Mouse (Mus musculus) small intestine, adult 2 months (tissue): ENCODE results near the gene Fkbpl.

ENCODE experiments used
- CTCF ChIP-seq: fragments of 200-500 bp; IDR thresholded peaks from 2 replicates; pipeline ENCODE4 v1.5.1; 2012; ENCODE audit warnings: low read depth, mild to moderate bottlenecking, control low read depth, inconsistent platforms, low read length, moderate library complexity, mixed read lengths; ENCODE audit not compliant: insufficient replicate concordance, insufficient read length; ENCODE audit errors: extremely low read depth
- POLR2A ChIP-seq: fragments of 200-500 bp; IDR thresholded peaks from 2 replicates; pipeline ENCODE4 v1.6.1; 2012; ENCODE audit warnings: low read depth, mild to moderate bottlenecking, control low read depth, inconsistent platforms, low read length, moderate library complexity

- TF ChIP-seq POLR2A (no peak), CTCF (no peak)
Observed at GRCm38 (mm10) chr17:34671151-34672066, 26.8 kb downstream of the Fkbpl start.
